Mouse (Mus musculus) olfactory bulb, adult 2 months (tissue): ENCODE measurements at regions not wholly inside any gene's neighbourhood (a gene's known extent, or its start where the extent isn't known, plus 50 kb on each side); places are given as distances from the start of the nearest gene placed in this dataset.

ENCODE experiments used
- CTCF ChIP-seq: fragments of 200-500 bp; IDR thresholded peaks from 2 replicates; pipeline ENCODE4 v1.5.1; 2012; ENCODE audit warnings: low read depth, mild to moderate bottlenecking, low read length, moderate library complexity; ENCODE audit not compliant: insufficient read depth
- POLR2A ChIP-seq: fragments of 200-500 bp; IDR thresholded peaks from 2 replicates; pipeline ENCODE4 v1.6.1; 2012; ENCODE audit warnings: mild to moderate bottlenecking, low read depth, low read length, moderate library complexity; ENCODE audit not compliant: insufficient read depth

- no peak for TF ChIP-seq CTCF
- TF ChIP-seq POLR2A = no peak
These were observed 411.4 kb downstream of the Med10 start for GRCm38 (mm10) chr13:70213622-70214021.
